Mouse (Mus musculus) hindbrain, embryonic 16.5 days (tissue): ENCODE data around the gene Tchhl1. TPM values are rescaled to one million over a fixed set of nuclear protein-coding genes. Genes with fewer than 3 reads are reported as not detected.
"Not testable (repeated sequence)": the region's sequence is repeated elsewhere in the genome, so short reads cannot be mapped to it uniquely, and the experiment has no call there.

Experiments used
- ATAC-seq: fragments of 200-750 bp; cut with Nextera tagmentation; 2 replicates; pipeline ENCODE4 v1.8.0; 2017; ENCODE audit warnings: moderate TSS enrichment, moderate library complexity
- H3K27ac ChIP-seq: fragments of 300-500 bp; sonication (generic); 2 replicates; pipeline ENCODE4 v1.5.1; 2014; ENCODE audit warnings: low read depth, mild to moderate bottlenecking, control low read depth, low read length, moderate library complexity
- H3K27me3 ChIP-seq: fragments of 300-500 bp; sonication (generic); replicated peaks from 2 replicates; pipeline ENCODE4 v1.6.1; 2014; ENCODE audit warnings: low read length; ENCODE audit not compliant: control insufficient read depth, insufficient read depth
- H3K36me3 ChIP-seq: fragments of 300-500 bp; sonication (generic); 2 replicates; pipeline ENCODE4 v1.6.1; 2014; ENCODE audit warnings: mild to moderate bottlenecking, low read length, moderate library complexity, mixed read lengths; ENCODE audit not compliant: control insufficient read depth, insufficient read depth
- H3K4me1 ChIP-seq: fragments of 300-500 bp; sonication (generic); 2 replicates; pipeline ENCODE4 v1.6.1; 2014; ENCODE audit warnings: low read depth, low read length; ENCODE audit not compliant: control insufficient read depth, insufficient read depth
- H3K4me2 ChIP-seq: fragments of 300-500 bp; sonication (generic); 2 replicates; pipeline ENCODE4 v1.6.1; 2014; ENCODE audit warnings: mild to moderate bottlenecking, low read length, control low read depth, moderate library complexity
- H3K4me3 ChIP-seq: fragments of 300-500 bp; sonication (generic); 2 replicates; pipeline ENCODE4 v1.5.1; 2014; ENCODE audit warnings: mild to moderate bottlenecking, low read length, control low read depth, moderate library complexity
- H3K9ac ChIP-seq: fragments of 300-500 bp; sonication (generic); 2 replicates; pipeline ENCODE4 v1.6.1; 2014; ENCODE audit warnings: low read depth, mild to moderate bottlenecking, control low read depth, low read length, moderate library complexity
- H3K9me3 ChIP-seq: fragments of 300-500 bp; sonication (generic); 2 replicates; pipeline ENCODE4 v1.6.1; 2014; ENCODE audit warnings: mild to moderate bottlenecking, low read length, moderate library complexity; ENCODE audit not compliant: control insufficient read depth
- WGBS: fragments of 180-500 bp; shearing (Covaris S2); extraction: QIAGEN DNeasy Blood & Tissue Kit; methylation state at CpG from one replicate; pipeline ENCODE4 v1.1.7; 2014; 5-methylcytosine and 5-hydroxymethylcytosine counted together
- polyA plus RNA-seq: library from polyadenylated mRNA; unstranded; fragments of >200 nt; fragmentation: Nextera tagmentation; extraction: Ambion mirVana; gene quantifications from 2 replicates; pipeline ENCODE4 v1.2.1, GENCODE M21; 2015

Tchhl1 gene
- polyA plus RNA-seq = not detected in 2 replicates

GRCm38 (mm10) chr3:93468561-93468960, at the start of gene Tchhl1:
Tchhl1 (plus strand) TSS chr3:93468754.
- 73% methylated on average over 5 of the region's 5 CpGs for WGBS
- Histone ChIP-seq H3K27me3 (no peaks in the 10 kb centered on the region), H3K9ac (no peak within 1 kb of the TSS), H3K4me3 (no peak within 1 kb of the TSS), H3K27ac (no peak within 1 kb of the TSS), H3K9me3 (no peaks in the 10 kb centered on the region), H3K4me2 (no peak within 1 kb of the TSS), H3K4me1 (no peaks in the 10 kb centered on the region), H3K36me3 (no peaks in the 10 kb centered on the region)
- ATAC-seq = no peak

- Histone ChIP-seq H3K4me1 (no peaks in the 10 kb centered on the region), H3K4me3 (no peak overlapping the region), H3K9ac (no peak overlapping the region), H3K36me3 (no peaks in the 10 kb centered on the region), H3K9me3 (no peaks in the 10 kb centered on the region), H3K4me2 (no peak overlapping the region), H3K27me3 (no peaks in the 10 kb centered on the region), H3K27ac (no peak overlapping the region)
- no peak for ATAC-seq
- 47% methylated on average over 3 of the region's 3 CpGs for WGBS
These were observed 36.9 kb upstream of the Tchhl1 start for GRCm38 (mm10) chr3:93431673-93432072.

- Histone ChIP-seq H3K27me3 (peaks cover 12% of the 10 kb centered on the region), H3K9ac (no peak within 1 kb of the TSS), H3K27ac (no peak within 1 kb of the TSS), H3K9me3 (no peaks in the 10 kb centered on the region), H3K4me3 (no peak within 1 kb of the TSS), H3K4me1 (peaks cover 15% of the 10 kb centered on the region), H3K36me3 (no peaks in the 10 kb centered on the region), H3K4me2 (peak within 1 kb of the TSS; percentile 84)
- 89% methylated on average over 1 of the region's 1 CpGs for WGBS
- no peak for ATAC-seq
These were observed 26.5 kb upstream of the Tchhl1 start, which contains the start of gene Tchh for GRCm38 (mm10) chr3:93442030-93442429. Tchh (plus strand) TSS chr3:93442330.

- peak overlapping the region; percentile 64 for H3K4me3 ChIP-seq
- no peaks in the 10 kb centered on the region for H3K9me3 ChIP-seq
- ATAC-seq = no peak
- H3K36me3 ChIP-seq = no peaks in the 10 kb centered on the region
- peak overlapping the region; percentile 62 for H3K9ac ChIP-seq
- peak overlapping the region; percentile 84 for H3K4me2 ChIP-seq
- H3K27ac ChIP-seq = peak overlapping the region; percentile 69
- H3K27me3 ChIP-seq = peaks cover 12% of the 10 kb centered on the region
- peaks cover 19% of the 10 kb centered on the region for H3K4me1 ChIP-seq
- WGBS = under 1% methylated on average over 38 of the region's 38 CpGs
These were observed 25.0 kb upstream of the Tchhl1 start for GRCm38 (mm10) chr3:93443501-93444101.

GRCm38 (mm10) chr3:93444343-93445164, 24.0 kb upstream of the Tchhl1 start:
- Histone ChIP-seq H3K4me3 (peak overlapping the region; percentile 64), H3K27ac (peak overlapping the region; percentile 69), H3K36me3 (no peaks in the 10 kb centered on the region), H3K4me2 (peak overlapping the region; percentile 84), H3K27me3 (peaks cover 12% of the 10 kb centered on the region), H3K4me1 (peaks cover 19% of the 10 kb centered on the region), H3K9me3 (no peaks in the 10 kb centered on the region), H3K9ac (peak overlapping the region; percentile 62)
- ATAC-seq = peak; percentile 88
- WGBS = under 1% methylated on average over 56 of the region's 56 CpGs

- peaks cover 19% of the 10 kb centered on the region for H3K4me1 ChIP-seq
- no peaks in the 10 kb centered on the region for H3K36me3 ChIP-seq
- peak overlapping the region; percentile 84 for H3K4me2 ChIP-seq
- peak overlapping the region; percentile 62 for H3K9ac ChIP-seq
- peak overlapping the region; percentile 64 for H3K4me3 ChIP-seq
- peak; percentile 9 for ATAC-seq
- H3K9me3 ChIP-seq = no peaks in the 10 kb centered on the region
- peaks cover 14% of the 10 kb centered on the region for H3K27me3 ChIP-seq
- peak overlapping the region; percentile 69; the same call in 1 of the 2 replicates for H3K27ac ChIP-seq
- WGBS = under 1% methylated on average over 36 of the region's 36 CpGs
These were observed 23.3 kb upstream of the Tchhl1 start for GRCm38 (mm10) chr3:93445165-93445705.

- Histone ChIP-seq H3K9ac (peak overlapping the region; percentile 55), H3K4me1 (peaks cover 19% of the 10 kb centered on the region)
- WGBS = under 1% methylated on average over 54 of the region's 54 CpGs
These were observed 22.3 kb upstream of the Tchhl1 start for GRCm38 (mm10) chr3:93446128-93446755.

GRCm38 (mm10) chr3:93446756-93447137, 21.8 kb upstream of the Tchhl1 start:
- Histone ChIP-seq H3K4me1 (peaks cover 19% of the 10 kb centered on the region), H3K4me3 (peak overlapping the region; percentile 64), H3K9ac (peak overlapping the region; percentile 59), H3K4me2 (peak overlapping the region; percentile 84)
- not testable (repeated sequence) for H3K27me3 ChIP-seq, H3K36me3 ChIP-seq, ATAC-seq, H3K9me3 ChIP-seq, H3K27ac ChIP-seq
- under 1% methylated on average over 32 of the region's 32 CpGs for WGBS

More at GRCm38 (mm10) chr3:93446128-93446755, 22.3 kb upstream of the Tchhl1 start:
- no peak for ATAC-seq
- H3K27me3 ChIP-seq = peaks cover 6% of the 10 kb centered on the region
- H3K4me2 ChIP-seq = peak overlapping the region; percentile 84
- H3K4me3 ChIP-seq = peak overlapping the region; percentile 64
- H3K27ac ChIP-seq = no peak overlapping the region
- H3K9me3 ChIP-seq = no peaks in the 10 kb centered on the region
- no peaks in the 10 kb centered on the region for H3K36me3 ChIP-seq
